Mouse (Mus musculus): ENCODE results near the gene Fbxl17. TPM values are rescaled to one million over a fixed set of nuclear protein-coding genes. Genes with fewer than 3 reads are reported as not detected.

Fbxl17 gene
- polyA plus RNA-seq, 1 experiment: 9.3 TPM

GRCm38 (mm10) chr17:63288850-63289249, 211.0 kb downstream of the Fbxl17 start:
- no peaks in the 10 kb centered on the region for H3K27me3 ChIP-seq (ENCODE audit: control insufficient read depth, insufficient read depth, insufficient read length)
- no peak overlapping the region for H3ac ChIP-seq (ENCODE audit: control insufficient read depth, insufficient read length)
- H3K4me2 ChIP-seq (ENCODE audit: low read depth): no peak overlapping the region
- TF ChIP-seq E2F4 (IDR thresholded peaks at IDR 0.05; ENCODE audit: insufficient read depth) (no peak), SRF (IDR thresholded peaks at IDR 0.05; ENCODE audit: control insufficient read depth, insufficient read length, low read depth) (no peak), POLR2AphosphoS2 (IDR thresholded peaks at IDR 0.05; ENCODE audit: insufficient read length, low read depth) (no peak), MYOD1 (IDR thresholded peaks at IDR 0.05; ENCODE audit: control insufficient read depth in 1 of 3, insufficient read length in 2 of 3, low read depth in 2 of 3) (no peak), USF1 (IDR thresholded peaks at IDR 0.05; ENCODE audit: low read depth) (no peak), POLR2A (IDR thresholded peaks at IDR 0.05; ENCODE audit: insufficient read length, low read depth) (no peak), TCF3 (IDR thresholded peaks at IDR 0.05; ENCODE audit: insufficient read length, low read depth) (no peak), CEBPB (IDR thresholded peaks at IDR 0.05; ENCODE audit: insufficient read depth, poor library complexity, severe bottlenecking) (no peak), MAX (IDR thresholded peaks at IDR 0.05; ENCODE audit: low read depth) (no peak)
- no peaks in the 10 kb centered on the region for H3K36me3 ChIP-seq (ENCODE audit: control insufficient read depth, insufficient read depth)
- H3K79me2 ChIP-seq (ENCODE audit: control insufficient read depth, insufficient read depth): no peaks in the 10 kb centered on the region
- H3K4me3 ChIP-seq: no peak overlapping the region

- no peak overlapping the region for H3ac ChIP-seq (ENCODE audit: control insufficient read depth, insufficient read length)
- no peaks in the 10 kb centered on the region for H3K27me3 ChIP-seq (ENCODE audit: control insufficient read depth, insufficient read depth, insufficient read length)
- H3K4me3 ChIP-seq: no peak overlapping the region
- H3K4me2 ChIP-seq (ENCODE audit: low read depth): no peak overlapping the region
- H3K36me3 ChIP-seq (ENCODE audit: control insufficient read depth, insufficient read depth): no peaks in the 10 kb centered on the region
- TF ChIP-seq MYOG (IDR thresholded peaks at IDR 0.05; ENCODE audit: control insufficient read depth in 1 of 3, insufficient read depth in 1 of 3, insufficient read length in 2 of 3, low read depth in 2 of 3): no peak
- no peak for TF ChIP-seq MAX (IDR thresholded peaks at IDR 0.05; ENCODE audit: low read depth)
- TF ChIP-seq USF1 (IDR thresholded peaks at IDR 0.05; ENCODE audit: low read depth): no peak
- no peak for TF ChIP-seq POLR2A (IDR thresholded peaks at IDR 0.05; ENCODE audit: insufficient read length, low read depth)
- TF ChIP-seq MYOD1 (IDR thresholded peaks at IDR 0.05; ENCODE audit: control insufficient read depth in 1 of 3, insufficient read length in 2 of 3, low read depth in 2 of 3): no peak
- no peak for TF ChIP-seq CEBPB (IDR thresholded peaks at IDR 0.05; ENCODE audit: insufficient read depth, poor library complexity, severe bottlenecking)
- no peak for TF ChIP-seq E2F4 (IDR thresholded peaks at IDR 0.05; ENCODE audit: insufficient read depth)
- no peak for TF ChIP-seq TCF12 (IDR thresholded peaks at IDR 0.05; ENCODE audit: insufficient read depth, poor library complexity, severe bottlenecking)
- TF ChIP-seq TCF3 (IDR thresholded peaks at IDR 0.05; ENCODE audit: insufficient read length, low read depth): no peak
- no peak for TF ChIP-seq REST (IDR thresholded peaks at IDR 0.05; ENCODE audit: insufficient read depth, insufficient read length)
- no peak for TF ChIP-seq POLR2AphosphoS2 (IDR thresholded peaks at IDR 0.05; ENCODE audit: insufficient read length, low read depth)
- no peak for TF ChIP-seq SRF (IDR thresholded peaks at IDR 0.05; ENCODE audit: control insufficient read depth, insufficient read length, low read depth)
- H3K79me2 ChIP-seq (ENCODE audit: control insufficient read depth, insufficient read depth): no peaks in the 10 kb centered on the region
Observed at GRCm38 (mm10) chr17:63287413-63287812, 212.4 kb downstream of the Fbxl17 start.

- no peak overlapping the region for H3K4me2 ChIP-seq (ENCODE audit: low read depth)
- TF ChIP-seq POLR2AphosphoS2 (IDR thresholded peaks at IDR 0.05; ENCODE audit: insufficient read length, low read depth) (no peak), E2F4 (IDR thresholded peaks at IDR 0.05; ENCODE audit: insufficient read depth) (no peak), REST (IDR thresholded peaks at IDR 0.05; ENCODE audit: insufficient read depth, insufficient read length) (no peak), SRF (IDR thresholded peaks at IDR 0.05; ENCODE audit: control insufficient read depth, insufficient read length, low read depth) (no peak), CEBPB (IDR thresholded peaks at IDR 0.05; ENCODE audit: insufficient read depth, poor library complexity, severe bottlenecking) (no peak), MAX (IDR thresholded peaks at IDR 0.05; ENCODE audit: low read depth) (no peak), MYOD1 (IDR thresholded peaks at IDR 0.05; ENCODE audit: control insufficient read depth in 1 of 3, insufficient read length in 2 of 3, low read depth in 2 of 3) (no peak), POLR2A (IDR thresholded peaks at IDR 0.05; ENCODE audit: insufficient read length, low read depth) (no peak), MYOG (IDR thresholded peaks at IDR 0.05; ENCODE audit: control insufficient read depth in 1 of 3, insufficient read depth in 1 of 3, insufficient read length in 2 of 3, low read depth in 2 of 3) (no peak), USF1 (IDR thresholded peaks at IDR 0.05; ENCODE audit: low read depth) (no peak), TCF12 (IDR thresholded peaks at IDR 0.05; ENCODE audit: insufficient read depth, poor library complexity, severe bottlenecking) (no peak), TCF3 (IDR thresholded peaks at IDR 0.05; ENCODE audit: insufficient read length, low read depth) (no peak)
- no peaks in the 10 kb centered on the region for H3K27me3 ChIP-seq (ENCODE audit: control insufficient read depth, insufficient read depth, insufficient read length)
- H3K36me3 ChIP-seq (ENCODE audit: control insufficient read depth, insufficient read depth): no peaks in the 10 kb centered on the region
- H3K4me3 ChIP-seq: no peak overlapping the region
- no peak overlapping the region for H3ac ChIP-seq (ENCODE audit: control insufficient read depth, insufficient read length)
- H3K79me2 ChIP-seq (ENCODE audit: control insufficient read depth, insufficient read depth): no peaks in the 10 kb centered on the region
Observed at GRCm38 (mm10) chr17:63285265-63285939, 214.4 kb downstream of the Fbxl17 start.

- Histone ChIP-seq H3K36me3 (ENCODE audit: control insufficient read depth, insufficient read depth) (no peaks in the 10 kb centered on the region), H3K4me3 (no peak overlapping the region)
- TF ChIP-seq E2F4 (IDR thresholded peaks at IDR 0.05; ENCODE audit: insufficient read depth) (no peak), CEBPB (IDR thresholded peaks at IDR 0.05; ENCODE audit: insufficient read depth, poor library complexity, severe bottlenecking) (no peak), REST (IDR thresholded peaks at IDR 0.05; ENCODE audit: insufficient read depth, insufficient read length) (no peak), USF1 (IDR thresholded peaks at IDR 0.05; ENCODE audit: low read depth) (no peak), POLR2AphosphoS2 (IDR thresholded peaks at IDR 0.05; ENCODE audit: insufficient read length, low read depth) (no peak)
Observed at GRCm38 (mm10) chr17:63284074-63284473, 215.7 kb downstream of the Fbxl17 start.

GRCm38 (mm10) chr17:63282004-63282403, 217.8 kb downstream of the Fbxl17 start:
- Histone ChIP-seq H3ac (ENCODE audit: control insufficient read depth, insufficient read length) (no peak overlapping the region), H3K79me2 (ENCODE audit: control insufficient read depth, insufficient read depth) (no peaks in the 10 kb centered on the region), H3K4me3 (no peak overlapping the region), H3K4me2 (ENCODE audit: low read depth) (no peak overlapping the region), H3K27me3 (ENCODE audit: control insufficient read depth, insufficient read depth, insufficient read length) (no peaks in the 10 kb centered on the region), H3K36me3 (ENCODE audit: control insufficient read depth, insufficient read depth) (no peaks in the 10 kb centered on the region)
- no peak for TF ChIP-seq REST (IDR thresholded peaks at IDR 0.05; ENCODE audit: insufficient read depth, insufficient read length)
- no peak for TF ChIP-seq CEBPB (IDR thresholded peaks at IDR 0.05; ENCODE audit: insufficient read depth, poor library complexity, severe bottlenecking)
- no peak for TF ChIP-seq POLR2AphosphoS2 (IDR thresholded peaks at IDR 0.05; ENCODE audit: insufficient read length, low read depth)

More at GRCm38 (mm10) chr17:63284074-63284473, 215.7 kb downstream of the Fbxl17 start:
- H3ac ChIP-seq (ENCODE audit: control insufficient read depth, insufficient read length): no peak overlapping the region
- H3K27me3 ChIP-seq (ENCODE audit: control insufficient read depth, insufficient read depth, insufficient read length): no peaks in the 10 kb centered on the region
- H3K79me2 ChIP-seq (ENCODE audit: control insufficient read depth, insufficient read depth): no peaks in the 10 kb centered on the region
- H3K4me2 ChIP-seq (ENCODE audit: low read depth): no peak overlapping the region

Data from myocyte (in vitro differentiated cells).